Mouse (Mus musculus): ENCODE data around the gene Tas2r120. TPM values are rescaled to one million over a fixed set of nuclear protein-coding genes. Genes with fewer than 3 reads are reported as not detected.
"Not testable (repeated sequence)": the region's sequence is repeated elsewhere in the genome, so short reads cannot be mapped to it uniquely, and the experiment has no call there.

Gene Tas2r120
- polyA plus RNA-seq (2015; fragmentation: Nextera tagmentation; extraction: Ambion mirVana): not detected in 2 replicates

- Histone ChIP-seq H3K9ac (no peak within 1 kb of the TSS), H3K4me2 (no peak within 1 kb of the TSS), H3K4me1 (no peaks in the 10 kb centered on the region), H3K9me3 (replicated peaks) (peaks cover 8% of the 10 kb centered on the region; the same call in 1 of the 2 replicates), H3K4me3 (no peak within 1 kb of the TSS), H3K27me3 (no peaks in the 10 kb centered on the region), H3K36me3 (ENCODE audit: poor library complexity, severe bottlenecking) (no peaks in the 10 kb centered on the region), H3K27ac (no peak within 1 kb of the TSS)
- ATAC-seq: no peak
These were observed at the start of gene Tas2r120 for GRCm38 (mm10) chr6:132656653-132657052. TSS of gene Tas2r120 (plus strand) at chr6:132656953.

- no peak overlapping the region for H3K4me3 ChIP-seq
- no peaks in the 10 kb centered on the region for H3K9me3 ChIP-seq (replicated peaks)
- H3K9ac ChIP-seq: no peak overlapping the region
- no peaks in the 10 kb centered on the region for H3K36me3 ChIP-seq (ENCODE audit: poor library complexity, severe bottlenecking)
- no peak overlapping the region for H3K27ac ChIP-seq
- no peak for ATAC-seq
- no peaks in the 10 kb centered on the region for H3K4me1 ChIP-seq
- no peak overlapping the region for H3K4me2 ChIP-seq
- H3K27me3 ChIP-seq: no peaks in the 10 kb centered on the region
These were observed 7.4 kb upstream of the Tas2r120 start for GRCm38 (mm10) chr6:132649399-132649798.

GRCm38 (mm10) chr6:132651426-132651825 lies 5.3 kb upstream of the Tas2r120 start, which contains the start of gene A630073D07Rik:
TSS of gene A630073D07Rik (minus strand) at chr6:132651526.
- H3K27me3 ChIP-seq: no peaks in the 10 kb centered on the region
- no peak within 1 kb of the TSS for H3K4me2 ChIP-seq
- H3K9ac ChIP-seq: no peak within 1 kb of the TSS
- no peak within 1 kb of the TSS for H3K27ac ChIP-seq
- no peak within 1 kb of the TSS for H3K4me3 ChIP-seq
- ATAC-seq: no peak
- WGBS: 79% methylated on average over 1 of the region's 1 CpGs
- no peaks in the 10 kb centered on the region for H3K36me3 ChIP-seq (ENCODE audit: poor library complexity, severe bottlenecking)
- H3K9me3 ChIP-seq (replicated peaks): no peaks in the 10 kb centered on the region
- H3K4me1 ChIP-seq: no peaks in the 10 kb centered on the region

- not testable (repeated sequence) for H3K36me3 ChIP-seq (ENCODE audit: poor library complexity, severe bottlenecking); H3K4me1 ChIP-seq; H3K27me3 ChIP-seq; H3K4me2 ChIP-seq; H3K4me3 ChIP-seq; ATAC-seq; H3K27ac ChIP-seq; H3K9ac ChIP-seq
- WGBS: 87% methylated on average over 7 of the region's 7 CpGs
- peaks cover 12% of the 10 kb centered on the region for H3K9me3 ChIP-seq (replicated peaks)
These were observed 34.8 kb downstream of the Tas2r120 start for GRCm38 (mm10) chr6:132691596-132691995.

DNA sequence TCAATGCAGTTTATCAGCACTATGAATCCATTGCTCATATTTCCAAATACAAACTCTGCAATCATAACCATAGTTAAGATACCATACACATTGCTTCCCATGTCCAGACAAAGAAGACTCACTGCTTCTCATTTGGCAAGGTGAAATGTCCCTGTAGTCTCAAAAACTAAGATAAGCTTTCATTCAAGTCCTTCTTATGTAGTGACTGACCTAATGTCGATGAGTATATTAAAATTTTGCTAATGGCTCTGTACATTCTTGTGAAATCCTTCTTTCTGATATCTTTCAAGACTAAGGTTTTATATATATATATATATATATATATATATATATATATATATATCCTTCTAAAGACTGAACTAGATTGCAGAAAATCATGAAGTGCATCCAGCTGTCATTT lies 44.2 kb downstream of the Tas2r120 start, which contains the start of gene Tas2r121:
Tas2r121 (minus strand) TSS at position 101 of the 400 bp plus-strand sequence.
- no peaks in the 10 kb centered on the region for H3K4me1 ChIP-seq
- no peak for ATAC-seq
- no peak within 1 kb of the TSS for H3K9ac ChIP-seq
- WGBS: 72% methylated on average over 1 of the region's 1 CpGs
- H3K9me3 ChIP-seq (replicated peaks): 0 out of 2 replicates have a peak, but pooled peaks cover 2% of the 10 kb centered on the region
- H3K4me3 ChIP-seq: no peak within 1 kb of the TSS
- H3K27me3 ChIP-seq: no peaks in the 10 kb centered on the region
- H3K27ac ChIP-seq: no peak within 1 kb of the TSS
- no peaks in the 10 kb centered on the region for H3K36me3 ChIP-seq (ENCODE audit: poor library complexity, severe bottlenecking)
- no peak within 1 kb of the TSS for H3K4me2 ChIP-seq

Other genes starting within 250 kb of the Tas2r120 start
- not detected in 2 replicates for gene Prh1, start 87.1 kb upstream of the Tas2r120 start, polyA plus RNA-seq (2015; fragmentation: Nextera tagmentation; extraction: Ambion mirVana)
- gene Prp2, start 61.0 kb upstream of the Tas2r120 start, polyA plus RNA-seq (2015; fragmentation: Nextera tagmentation; extraction: Ambion mirVana): not detected in 2 replicates
- not detected in 2 replicates for gene A630073D07Rik, start 5.4 kb upstream of the Tas2r120 start, polyA plus RNA-seq (2015; fragmentation: Nextera tagmentation; extraction: Ambion mirVana)
- not detected in 2 replicates for gene Tas2r121, start 44.1 kb downstream of the Tas2r120 start, polyA plus RNA-seq (2015; fragmentation: Nextera tagmentation; extraction: Ambion mirVana)
- gene Tas2r122, start 55.0 kb downstream of the Tas2r120 start, polyA plus RNA-seq (2015; fragmentation: Nextera tagmentation; extraction: Ambion mirVana): not detected in 2 replicates
- not detected in 2 replicates for gene Tas2r115, start 81.1 kb downstream of the Tas2r120 start, polyA plus RNA-seq (2015; fragmentation: Nextera tagmentation; extraction: Ambion mirVana)
- gene Tas2r124, start 97.8 kb downstream of the Tas2r120 start, polyA plus RNA-seq (2015; fragmentation: Nextera tagmentation; extraction: Ambion mirVana): not detected in 2 replicates
- not detected in 2 replicates for gene Tas2r102, start 105.2 kb downstream of the Tas2r120 start, polyA plus RNA-seq (2015; fragmentation: Nextera tagmentation; extraction: Ambion mirVana)
- not detected in 2 replicates for gene Tas2r136, start 121.2 kb downstream of the Tas2r120 start, polyA plus RNA-seq (2015; fragmentation: Nextera tagmentation; extraction: Ambion mirVana)
- not detected in 2 replicates for gene Tas2r117, start 145.9 kb downstream of the Tas2r120 start, polyA plus RNA-seq (2015; fragmentation: Nextera tagmentation; extraction: Ambion mirVana)
- not detected in 2 replicates for gene Tas2r123, start 190.2 kb downstream of the Tas2r120 start, polyA plus RNA-seq (2015; fragmentation: Nextera tagmentation; extraction: Ambion mirVana)
- not detected in 2 replicates for gene Tas2r116, start 198.5 kb downstream of the Tas2r120 start, polyA plus RNA-seq (2015; fragmentation: Nextera tagmentation; extraction: Ambion mirVana)
- gene Tas2r110, start 211.1 kb downstream of the Tas2r120 start, polyA plus RNA-seq (2015; fragmentation: Nextera tagmentation; extraction: Ambion mirVana): not detected in 2 replicates
- gene Tas2r113, start 236.1 kb downstream of the Tas2r120 start, polyA plus RNA-seq (2015; fragmentation: Nextera tagmentation; extraction: Ambion mirVana): not detected in 2 replicates